Mouse (Mus musculus) liver, embryonic 16.5 days (tissue): ENCODE measurements around the gene Igtp. TPM values are rescaled to one million over a fixed set of nuclear protein-coding genes. Genes with fewer than 3 reads are reported as not detected.
"Not testable (repeated sequence)": the region's sequence is repeated elsewhere in the genome, so short reads cannot be mapped to it uniquely, and the experiment has no call there.

ENCODE experiments used
- ATAC-seq: fragments of 200-750 bp; cut with Nextera tagmentation; 2 replicates; pipeline ENCODE4 v1.8.0; 2017; ENCODE audit warnings: low read depth, mild to moderate bottlenecking, moderate number of reproducible peaks, moderate library complexity
- H3K27ac ChIP-seq: fragments of 300-500 bp; sonication (generic); 2 replicates; pipeline ENCODE4 v1.5.1; 2014; ENCODE audit warnings: mild to moderate bottlenecking, low read length
- H3K27me3 ChIP-seq: fragments of 300-500 bp; sonication (generic); 2 replicates; pipeline ENCODE4 v1.6.1; 2014; ENCODE audit warnings: low read depth, low read length, mixed read lengths; ENCODE audit not compliant: control insufficient read depth, insufficient read depth
- H3K36me3 ChIP-seq: fragments of 300-500 bp; sonication (generic); 2 replicates; pipeline ENCODE4 v1.6.1; 2014; ENCODE audit warnings: mild to moderate bottlenecking; ENCODE audit not compliant: control insufficient read depth, insufficient read depth
- H3K4me1 ChIP-seq: fragments of 300-500 bp; sonication (generic); 2 replicates; pipeline ENCODE4 v1.6.1; 2014; ENCODE audit warnings: low read depth, low read length, mixed read lengths; ENCODE audit not compliant: control insufficient read depth
- H3K4me2 ChIP-seq: fragments of 300-500 bp; sonication (generic); 2 replicates; pipeline ENCODE4 v1.6.1; 2014; ENCODE audit warnings: low read depth, low read length, mixed read lengths
- H3K4me3 ChIP-seq: fragments of 300-500 bp; sonication (generic); 2 replicates; pipeline ENCODE4 v1.5.1; 2014; ENCODE audit warnings: low read depth, mild to moderate bottlenecking, low read length
- H3K9ac ChIP-seq: fragments of 300-500 bp; sonication (generic); 2 replicates; pipeline ENCODE4 v1.6.1; 2014; ENCODE audit warnings: low read depth, low read length
- H3K9me3 ChIP-seq: fragments of 300-500 bp; sonication (generic); replicated peaks from 2 replicates; pipeline ENCODE4 v1.6.1; 2016; ENCODE audit warnings: low read length; ENCODE audit not compliant: control insufficient read depth
- WGBS: fragments of 180-500 bp; shearing (Covaris S2); extraction: QIAGEN DNeasy Blood & Tissue Kit; methylation state at CpG from one replicate; pipeline ENCODE4 v1.1.7; 2014; ENCODE audit not compliant: insufficient replicate concordance; 5-methylcytosine and 5-hydroxymethylcytosine counted together
- polyA plus RNA-seq: library from polyadenylated mRNA; unstranded; fragments of >200 nt; fragmentation: Nextera tagmentation; extraction: Ambion mirVana; gene quantifications from 2 replicates; pipeline ENCODE4 v1.2.1, GENCODE M21; 2015

Igtp gene
- polyA plus RNA-seq, 1 experiment from 2014 or later, result 9.6 TPM

DNA sequence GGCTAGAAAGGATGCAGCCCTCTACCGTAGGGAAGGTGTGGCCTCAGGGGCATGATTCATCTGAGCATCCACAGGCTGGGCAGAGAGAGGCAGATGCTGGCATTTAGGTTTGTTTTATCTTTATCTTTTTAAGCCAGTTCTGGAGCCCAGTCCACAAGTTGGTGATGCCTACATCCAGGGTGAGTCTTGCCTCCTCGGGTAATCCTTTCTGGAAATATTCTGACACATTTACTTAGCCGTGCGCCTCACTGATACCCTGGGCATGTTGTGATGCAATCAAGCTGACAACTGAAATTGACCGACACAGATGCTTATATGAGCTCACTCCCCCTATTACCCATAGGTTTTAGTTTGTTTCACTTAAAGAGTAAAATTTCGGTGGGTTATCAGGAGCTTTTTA is 17.5 kb downstream of the Igtp start:
- peaks cover 15% of the 10 kb centered on the region for H3K4me1 ChIP-seq
- H3K4me2 ChIP-seq, result no peak overlapping the region
- H3K9ac ChIP-seq, result no peak overlapping the region
- H3K9me3 ChIP-seq, result no peaks in the 10 kb centered on the region
- WGBS, result 66% methylated on average over 6 of the region's 6 CpGs
- H3K4me3 ChIP-seq, result no peak overlapping the region
- no peak for ATAC-seq
- no peaks in the 10 kb centered on the region for H3K36me3 ChIP-seq
- H3K27ac ChIP-seq, result no peak overlapping the region
- no peaks in the 10 kb centered on the region for H3K27me3 ChIP-seq

- H3K27me3 ChIP-seq, result no peaks in the 10 kb centered on the region
- ATAC-seq, result no peak
- H3K36me3 ChIP-seq, result no peaks in the 10 kb centered on the region
- H3K9ac ChIP-seq, result no peak overlapping the region
- 29% methylated on average over 4 of the region's 4 CpGs for WGBS
- no peaks in the 10 kb centered on the region for H3K9me3 ChIP-seq
- H3K27ac ChIP-seq, result no peak overlapping the region
- H3K4me2 ChIP-seq, result no peak overlapping the region
- H3K4me3 ChIP-seq, result no peak overlapping the region
- H3K4me1 ChIP-seq, result peaks cover 12% of the 10 kb centered on the region
Measured at GRCm38 (mm10) chr11:58223751-58224150, 24.4 kb downstream of the Igtp start.

- Histone ChIP-seq H3K4me2 (peak overlapping the region; percentile 14; the same call in 1 of the 2 replicates), H3K27me3 (no peaks in the 10 kb centered on the region), H3K4me1 (peaks cover 9% of the 10 kb centered on the region), H3K9ac (no peak overlapping the region), H3K9me3 (no peaks in the 10 kb centered on the region), H3K4me3 (no peak overlapping the region), H3K27ac (0 out of 2 replicates have a peak overlapping the region, but pooled peaks have one; percentile 4), H3K36me3 (no peaks in the 10 kb centered on the region)
- peak; percentile 69; the same call in 1 of the 2 replicates for ATAC-seq
- 15% methylated on average over 7 of the region's 7 CpGs for WGBS
Measured at GRCm38 (mm10) chr11:58224313-58224712, 25.0 kb downstream of the Igtp start.

GRCm38 (mm10) chr11:58224872-58225271 is 25.5 kb downstream of the Igtp start:
- WGBS, result 39% methylated on average over 2 of the region's 2 CpGs
- not testable (repeated sequence) for H3K27ac ChIP-seq, H3K4me3 ChIP-seq, H3K9me3 ChIP-seq, H3K4me1 ChIP-seq, H3K27me3 ChIP-seq, H3K9ac ChIP-seq, H3K4me2 ChIP-seq, ATAC-seq, H3K36me3 ChIP-seq

DNA sequence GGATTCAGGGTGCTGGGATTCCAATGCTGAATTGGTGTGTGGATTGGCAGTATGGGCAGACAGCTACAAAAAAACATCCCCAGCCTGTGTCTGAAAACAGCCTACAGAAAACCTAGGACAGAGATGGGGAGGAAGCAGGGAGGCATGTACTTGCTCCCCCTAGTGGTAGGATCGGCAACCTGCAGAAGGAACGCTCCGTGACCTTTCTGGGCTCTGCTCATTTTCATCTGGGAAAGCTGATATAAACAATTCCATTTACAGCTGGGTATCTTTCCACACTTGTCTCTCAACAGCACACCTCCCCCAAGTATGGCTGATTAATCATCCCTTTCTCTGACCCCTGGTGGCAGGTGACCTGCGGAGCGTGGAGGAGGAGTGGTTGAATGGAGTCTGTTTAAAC is 26.3 kb downstream of the Igtp start:
- Histone ChIP-seq H3K9ac (no peak overlapping the region), H3K4me3 (no peak overlapping the region), H3K9me3 (no peaks in the 10 kb centered on the region), H3K27me3 (no peaks in the 10 kb centered on the region), H3K4me2 (peak overlapping the region; percentile 39; the same call in 1 of the 2 replicates), H3K36me3 (no peaks in the 10 kb centered on the region), H3K27ac (no peak overlapping the region), H3K4me1 (peaks cover 9% of the 10 kb centered on the region)
- ATAC-seq, result peak; percentile 59
- WGBS, result 11% methylated on average over 5 of the region's 5 CpGs

GRCm38 (mm10) chr11:58226425-58226824 is 27.1 kb downstream of the Igtp start:
- Histone ChIP-seq H3K36me3 (no peaks in the 10 kb centered on the region), H3K9ac (no peak overlapping the region), H3K4me3 (no peak overlapping the region), H3K27me3 (no peaks in the 10 kb centered on the region), H3K4me1 (peaks cover 9% of the 10 kb centered on the region), H3K9me3 (no peaks in the 10 kb centered on the region), H3K27ac (no peak overlapping the region), H3K4me2 (no peak overlapping the region)
- no peak for ATAC-seq

DNA sequence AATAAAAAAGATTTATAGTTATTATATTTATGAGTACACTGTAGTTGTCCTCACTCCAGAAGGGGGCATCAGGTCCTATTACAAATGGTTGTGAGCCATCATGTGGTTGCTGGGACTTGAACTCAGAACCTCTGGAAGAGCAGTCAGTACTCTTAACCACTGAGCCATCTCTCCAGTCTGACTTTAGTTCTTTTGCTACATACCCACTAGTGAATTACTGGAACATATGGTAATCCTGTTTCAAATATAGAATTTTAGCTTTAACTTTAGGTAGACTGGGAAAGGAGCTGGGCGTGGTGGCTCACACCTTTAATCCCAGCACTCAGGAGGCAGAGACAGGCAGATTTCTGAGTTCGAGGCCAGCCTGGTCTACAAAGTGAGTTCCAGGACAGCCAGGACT is 28.7 kb downstream of the Igtp start:
- not testable (repeated sequence) for H3K27ac ChIP-seq, H3K27me3 ChIP-seq, H3K9ac ChIP-seq, H3K4me1 ChIP-seq, H3K36me3 ChIP-seq, ATAC-seq, H3K9me3 ChIP-seq, H3K4me2 ChIP-seq, H3K4me3 ChIP-seq
- WGBS, result 65% methylated on average over 2 of the region's 2 CpGs

DNA sequence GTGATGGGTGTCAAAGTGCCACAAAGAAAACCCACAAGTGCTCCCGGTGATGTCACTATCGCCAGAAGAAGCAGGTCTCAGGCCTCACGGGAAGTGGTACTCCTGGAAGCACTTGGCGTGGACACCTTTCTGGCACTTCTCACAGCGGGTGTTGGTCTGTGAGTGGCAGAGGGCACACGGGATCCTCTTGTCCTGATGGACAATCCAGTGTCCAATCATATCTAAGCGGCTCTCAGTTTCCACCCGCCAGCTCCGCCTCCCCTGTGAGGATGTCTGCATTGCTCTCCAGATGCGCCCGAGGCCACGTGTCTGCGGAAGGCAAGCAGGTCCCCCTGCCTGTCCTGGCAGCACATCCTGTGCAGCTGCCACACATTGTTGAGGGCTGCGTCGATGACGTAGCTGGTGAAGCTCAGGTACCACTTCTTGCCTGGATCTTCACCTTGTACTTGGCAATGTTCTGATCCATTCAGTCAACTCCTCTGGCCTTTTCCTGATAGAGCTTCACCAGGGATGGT is 31.1 kb downstream of the Igtp start:
- Histone ChIP-seq H3K36me3 (no peaks in the 10 kb centered on the region), H3K9me3 (no peaks in the 10 kb centered on the region), H3K27ac (no peak overlapping the region), H3K27me3 (no peaks in the 10 kb centered on the region), H3K4me1 (peaks cover 3% of the 10 kb centered on the region), H3K4me3 (no peak overlapping the region), H3K4me2 (no peak overlapping the region), H3K9ac (no peak overlapping the region)
- 48% methylated on average over 16 of the region's 16 CpGs for WGBS
- no peak for ATAC-seq

DNA sequence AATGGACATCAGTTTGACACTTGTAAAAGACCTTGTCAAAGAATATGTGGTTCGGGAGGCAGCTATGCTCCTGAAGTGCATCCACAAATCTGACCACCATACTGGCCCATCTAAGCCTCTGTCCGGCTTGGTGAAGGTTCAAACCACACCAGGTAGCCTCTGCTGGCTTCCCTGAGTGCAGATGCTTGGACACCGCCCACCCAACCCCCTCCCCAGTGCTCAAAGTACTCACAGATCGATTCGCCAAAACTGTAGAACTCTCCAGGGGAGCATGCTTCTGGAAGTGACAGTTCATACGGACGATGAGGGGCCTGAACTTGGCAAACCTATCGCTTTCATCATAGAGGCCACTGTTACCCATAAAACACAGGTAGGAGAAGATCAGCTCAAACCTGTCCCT is 31.8 kb downstream of the Igtp start:
- no peak for ATAC-seq
- Histone ChIP-seq H3K27ac (no peak overlapping the region), H3K4me3 (no peak overlapping the region), H3K4me2 (no peak overlapping the region), H3K36me3 (no peaks in the 10 kb centered on the region), H3K4me1 (no peaks in the 10 kb centered on the region), H3K27me3 (no peaks in the 10 kb centered on the region), H3K9ac (no peak overlapping the region), H3K9me3 (no peaks in the 10 kb centered on the region)
- 67% methylated on average over 8 of the region's 8 CpGs for WGBS
